Mouse (Mus musculus) kidney, adult 18-20 months (tissue): ENCODE data around the gene Rnd3.

Experiments
- DNase-seq: peaks from one replicate; pipeline ENCODE4 v3.0.0; 2021

The Rnd3 gene

GRCm38 (mm10) chr2:51110271-51110670, 38.6 kb downstream of the Rnd3 start:
- DNase-seq: no peak

- no peak for DNase-seq
Measured at GRCm38 (mm10) chr2:51108631-51109030, 40.3 kb downstream of the Rnd3 start.

GRCm38 (mm10) chr2:51101187-51101586, 47.7 kb downstream of the Rnd3 start:
- no peak for DNase-seq

GRCm38 (mm10) chr2:51099987-51100386, 48.9 kb downstream of the Rnd3 start:
- no peak for DNase-seq

- DNase-seq: no peak
Measured at GRCm38 (mm10) chr2:51099240-51099639, 49.7 kb downstream of the Rnd3 start.

GRCm38 (mm10) chr2:51090688-51091087, 58.2 kb downstream of the Rnd3 start:
- no peak for DNase-seq

GRCm38 (mm10) chr2:51090049-51090448, 58.9 kb downstream of the Rnd3 start:
- no peak for DNase-seq

- DNase-seq: no peak
Measured at GRCm38 (mm10) chr2:51088843-51089573, 59.9 kb downstream of the Rnd3 start.

GRCm38 (mm10) chr2:51088123-51088453, 60.8 kb downstream of the Rnd3 start:
- no peak for DNase-seq

GRCm38 (mm10) chr2:51087307-51088122, 61.4 kb downstream of the Rnd3 start:
- no peak for DNase-seq

- no peak for DNase-seq
Measured at GRCm38 (mm10) chr2:51085155-51085554, 63.8 kb downstream of the Rnd3 start.

- no peak for DNase-seq
Measured at GRCm38 (mm10) chr2:51082714-51083351, 66.1 kb downstream of the Rnd3 start.
